Mouse (Mus musculus): ENCODE data around the gene Tmed9.

- TF ChIP-seq POLR2A (IDR thresholded peaks at IDR 0.05; ENCODE audit: insufficient read depth, low read depth, low read length) (no peak), CTCF (IDR thresholded peaks at IDR 0.05) (no peak)
Measured at GRCm38 (mm10) chr13:55523951-55524600, 49.5 kb upstream of the Tmed9 start.
